Mouse (Mus musculus): ENCODE results near the gene Btd.

Btd gene

GRCm38 (mm10) chr14:31666931-31667705 is 26.3 kb downstream of the Btd start:
- no peak for DNase-seq

- no peak for DNase-seq
Measured at GRCm38 (mm10) chr14:31667741-31668140, 26.9 kb downstream of the Btd start.

GRCm38 (mm10) chr14:31668326-31668725 is 27.5 kb downstream of the Btd start:
- no peak for DNase-seq

GRCm38 (mm10) chr14:31669161-31669611 is 28.4 kb downstream of the Btd start:
- DNase-seq = peak; percentile 68

- DNase-seq = peak; percentile 35
Measured at GRCm38 (mm10) chr14:31669642-31670490, 29.0 kb downstream of the Btd start.

- no peak for DNase-seq
Measured at GRCm38 (mm10) chr14:31671635-31672320, 30.9 kb downstream of the Btd start.

GRCm38 (mm10) chr14:31680656-31681055 is 39.8 kb downstream of the Btd start:
- no peak for DNase-seq

- DNase-seq = no peak
Measured at GRCm38 (mm10) chr14:31681291-31681690, 40.5 kb downstream of the Btd start.

GRCm38 (mm10) chr14:31681931-31682555 is 41.2 kb downstream of the Btd start:
- DNase-seq = no peak

GRCm38 (mm10) chr14:31683610-31684009 is 42.8 kb downstream of the Btd start:
- no peak for DNase-seq

GRCm38 (mm10) chr14:31684343-31685040 is 43.7 kb downstream of the Btd start:
- DNase-seq = no peak

GRCm38 (mm10) chr14:31685680-31686079 is 44.9 kb downstream of the Btd start:
- DNase-seq = no peak

GRCm38 (mm10) chr14:31686231-31686630 is 45.4 kb downstream of the Btd start:
- DNase-seq = no peak

GRCm38 (mm10) chr14:31692536-31692935 is 51.7 kb downstream of the Btd start:
- no peak for DNase-seq

GRCm38 (mm10) chr14:31696206-31696984 is 55.6 kb downstream of the Btd start:
- no peak for DNase-seq

- DNase-seq = no peak
Measured at GRCm38 (mm10) chr14:31696985-31697303, 56.1 kb downstream of the Btd start.

- DNase-seq = no peak
Measured at GRCm38 (mm10) chr14:31697346-31697745, 56.5 kb downstream of the Btd start.

- DNase-seq = no peak
Measured at GRCm38 (mm10) chr14:31697755-31698154, 56.9 kb downstream of the Btd start.

GRCm38 (mm10) chr14:31700376-31700775 is 59.5 kb downstream of the Btd start:
- no peak for DNase-seq

GRCm38 (mm10) chr14:31709343-31709742 is 68.5 kb downstream of the Btd start:
- no peak for DNase-seq

- DNase-seq = no peak
Measured at GRCm38 (mm10) chr14:31715669-31716068, 74.8 kb downstream of the Btd start.

GRCm38 (mm10) chr14:31717360-31717759 is 76.5 kb downstream of the Btd start:
- no peak for DNase-seq
